Mouse (Mus musculus): ENCODE measurements around the gene Tctn3. TPM values are rescaled to one million over a fixed set of nuclear protein-coding genes. Genes with fewer than 3 reads are reported as not detected.
"Not testable (repeated sequence)": the region's sequence is repeated elsewhere in the genome, so short reads cannot be mapped to it uniquely, and the experiment has no call there.

The Tctn3 gene
- polyA plus RNA-seq, 1 experiment from 2014 or later = 13.9 TPM

DNA sequence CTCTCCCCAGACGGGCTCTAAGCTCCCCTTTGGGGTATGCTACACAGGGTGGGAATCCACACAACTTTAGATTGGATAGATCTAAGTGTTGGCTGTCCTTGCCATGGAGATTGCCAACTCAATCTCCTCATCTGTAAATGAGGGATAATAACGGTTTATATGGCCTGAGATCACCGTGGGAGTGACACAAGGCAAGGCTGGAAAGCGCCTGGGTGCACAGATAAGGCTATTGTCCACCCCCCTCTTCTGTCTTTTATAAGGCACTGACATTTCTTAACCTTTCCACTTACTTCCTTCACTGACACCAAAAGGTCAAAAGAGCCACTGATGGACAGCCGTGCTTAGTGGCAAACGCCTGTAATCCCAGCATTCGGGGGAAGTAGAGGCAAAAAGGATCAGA lies 25.1 kb downstream of the Tctn3 start:
- peak overlapping the region; percentile 89 for H3K4me3 ChIP-seq
- H3K9me3 ChIP-seq = no peaks in the 10 kb centered on the region
- peaks cover 28% of the 10 kb centered on the region for H3K36me3 ChIP-seq
- H3K27me3 ChIP-seq = no peaks in the 10 kb centered on the region
- no peak overlapping the region for H3K27ac ChIP-seq
- 62% methylated on average over 7 of the region's 7 CpGs for WGBS
- H3K9ac ChIP-seq = no peak overlapping the region
- H3K4me1 ChIP-seq = peaks cover 15% of the 10 kb centered on the region; the same call in 1 of the 2 replicates
- peak overlapping the region; percentile 73 for H3K4me2 ChIP-seq
- no peak for ATAC-seq (ENCODE audit: insufficient number of reproducible peaks, low FRiP score, low TSS enrichment, low read depth)

- Histone ChIP-seq H3K36me3 (peaks cover 79% of the 10 kb centered on the region), H3K9me3 (no peaks in the 10 kb centered on the region), H3K4me2 (no peak overlapping the region), H3K4me3 (no peak overlapping the region), H3K27me3 (no peaks in the 10 kb centered on the region), H3K4me1 (peaks cover 3% of the 10 kb centered on the region; the same call in 1 of the 2 replicates), H3K27ac (no peak overlapping the region), H3K9ac (no peak overlapping the region)
- 53% methylated on average over 5 of the region's 5 CpGs for WGBS
- no peak for ATAC-seq (ENCODE audit: insufficient number of reproducible peaks, low FRiP score, low TSS enrichment, low read depth)
Measured at GRCm38 (mm10) chr19:40581662-40582061, 30.4 kb downstream of the Tctn3 start.

GRCm38 (mm10) chr19:40580902-40581301 lies 31.1 kb downstream of the Tctn3 start:
- WGBS = 88% methylated on average over 2 of the region's 2 CpGs
- Histone ChIP-seq H3K27me3 (no peaks in the 10 kb centered on the region), H3K27ac (no peak overlapping the region), H3K36me3 (peaks cover 82% of the 10 kb centered on the region), H3K9me3 (no peaks in the 10 kb centered on the region), H3K4me1 (no peaks in the 10 kb centered on the region), H3K9ac (no peak overlapping the region), H3K4me3 (no peak overlapping the region), H3K4me2 (no peak overlapping the region)
- no peak for ATAC-seq (ENCODE audit: insufficient number of reproducible peaks, low FRiP score, low TSS enrichment, low read depth)

GRCm38 (mm10) chr19:40575438-40575837 lies 36.6 kb downstream of the Tctn3 start:
- no peaks in the 10 kb centered on the region for H3K4me1 ChIP-seq
- ATAC-seq (ENCODE audit: insufficient number of reproducible peaks, low FRiP score, low TSS enrichment, low read depth) = no peak
- H3K9ac ChIP-seq = no peak overlapping the region
- WGBS = 80% methylated on average over 5 of the region's 5 CpGs
- H3K27ac ChIP-seq = no peak overlapping the region
- H3K4me2 ChIP-seq = no peak overlapping the region
- H3K36me3 ChIP-seq = peaks cover 98% of the 10 kb centered on the region
- H3K9me3 ChIP-seq = no peaks in the 10 kb centered on the region
- no peaks in the 10 kb centered on the region for H3K27me3 ChIP-seq
- H3K4me3 ChIP-seq = no peak overlapping the region

DNA sequence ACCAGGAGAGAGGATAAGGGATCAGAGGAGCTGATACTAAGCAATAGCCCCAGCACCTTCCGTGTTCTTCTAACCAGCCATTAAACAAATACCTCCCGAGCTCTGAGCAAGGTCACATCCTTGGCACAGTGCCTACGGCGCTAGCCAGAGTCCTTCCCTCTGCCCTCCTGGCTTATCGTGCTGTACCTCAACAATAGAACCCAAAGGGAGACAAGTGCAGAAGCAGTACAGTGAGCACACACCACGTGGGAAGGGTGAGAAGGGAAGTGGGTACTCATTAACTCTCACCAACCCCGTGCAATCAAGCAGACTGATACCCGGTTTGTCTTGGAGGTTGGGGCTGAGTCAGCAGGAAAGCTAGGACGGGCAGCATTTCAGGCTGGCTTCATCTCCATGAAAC lies 41.3 kb downstream of the Tctn3 start:
- Histone ChIP-seq H3K36me3 (peaks cover 98% of the 10 kb centered on the region), H3K4me3 (no peak overlapping the region), H3K4me2 (no peak overlapping the region), H3K4me1 (no peaks in the 10 kb centered on the region), H3K27me3 (no peaks in the 10 kb centered on the region), H3K9ac (no peak overlapping the region), H3K9me3 (no peaks in the 10 kb centered on the region; the same call in 1 of the 2 replicates), H3K27ac (no peak overlapping the region)
- WGBS = 94% methylated on average over 9 of the region's 9 CpGs
- no peak for ATAC-seq (ENCODE audit: insufficient number of reproducible peaks, low FRiP score, low TSS enrichment, low read depth)

DNA sequence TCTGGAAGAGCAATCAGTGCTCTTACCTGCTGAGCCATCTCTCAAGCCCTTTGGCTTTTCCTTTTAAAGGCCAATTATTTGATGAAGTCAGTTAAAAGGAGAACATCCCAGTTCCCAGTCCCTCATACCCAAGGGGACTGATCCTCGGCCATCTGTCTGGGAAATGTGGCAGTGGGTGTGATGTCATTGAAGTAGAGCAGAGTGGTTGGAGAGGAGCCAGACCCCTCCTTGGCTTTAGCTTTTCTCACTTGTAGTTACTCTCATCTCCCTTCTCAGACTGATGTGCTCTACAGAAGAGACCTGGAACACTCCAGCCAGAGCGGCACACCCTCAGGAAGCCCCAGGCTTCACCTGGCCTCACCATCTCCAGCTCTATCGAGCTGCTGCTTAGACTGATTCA lies 44.4 kb downstream of the Tctn3 start:
- Histone ChIP-seq H3K4me3 (no peak overlapping the region), H3K27me3 (no peaks in the 10 kb centered on the region), H3K4me2 (no peak overlapping the region), H3K27ac (no peak overlapping the region), H3K4me1 (no peaks in the 10 kb centered on the region), H3K9me3 (no peaks in the 10 kb centered on the region; the same call in 1 of the 2 replicates), H3K36me3 (peaks cover 97% of the 10 kb centered on the region), H3K9ac (no peak overlapping the region)
- WGBS = 84% methylated on average over 3 of the region's 3 CpGs
- ATAC-seq (ENCODE audit: insufficient number of reproducible peaks, low FRiP score, low TSS enrichment, low read depth) = no peak

GRCm38 (mm10) chr19:40563880-40564645 lies 48.0 kb downstream of the Tctn3 start:
- peaks cover 72% of the 10 kb centered on the region for H3K36me3 ChIP-seq
- no peak overlapping the region for H3K9ac ChIP-seq
- H3K4me3 ChIP-seq = no peak overlapping the region
- no peaks in the 10 kb centered on the region for H3K4me1 ChIP-seq
- no peak for ATAC-seq (ENCODE audit: insufficient number of reproducible peaks, low FRiP score, low TSS enrichment, low read depth)
- H3K27me3 ChIP-seq = no peaks in the 10 kb centered on the region
- WGBS = 86% methylated on average over 10 of the region's 10 CpGs
- H3K9me3 ChIP-seq = no peaks in the 10 kb centered on the region
- no peak overlapping the region for H3K27ac ChIP-seq
- H3K4me2 ChIP-seq = no peak overlapping the region

DNA sequence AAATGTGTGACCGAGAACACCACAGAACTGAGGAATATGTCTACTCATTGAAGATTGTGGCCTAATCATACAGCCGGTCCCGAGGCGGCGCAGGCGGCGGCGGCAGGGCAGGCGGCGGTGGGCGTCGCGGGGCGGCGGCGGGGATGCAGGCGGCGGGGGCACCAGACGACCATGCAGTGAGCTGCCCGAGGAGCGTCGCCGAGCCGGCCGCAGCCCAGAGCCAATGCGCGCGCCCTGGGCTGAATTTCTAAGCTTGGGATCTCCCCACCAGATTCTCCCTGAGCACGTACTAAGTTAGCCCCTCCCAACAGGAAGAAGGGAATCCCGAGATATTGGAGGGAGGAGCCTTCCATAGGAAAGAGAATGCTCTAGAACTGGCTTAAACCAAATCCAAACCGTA lies 50.5 kb downstream of the Tctn3 start:
- H3K4me1 ChIP-seq; ATAC-seq (ENCODE audit: insufficient number of reproducible peaks, low FRiP score, low TSS enrichment, low read depth); H3K9ac ChIP-seq; H3K27me3 ChIP-seq; H3K9me3 ChIP-seq; H3K27ac ChIP-seq; H3K4me3 ChIP-seq; H3K4me2 ChIP-seq: not testable (repeated sequence)
- H3K36me3 ChIP-seq = peaks cover 66% of the 10 kb centered on the region
- WGBS = 56% methylated on average over 12 of the region's 31 CpGs

GRCm38 (mm10) chr19:40556029-40556428 lies 56.0 kb downstream of the Tctn3 start:
- H3K36me3 ChIP-seq = peaks cover 64% of the 10 kb centered on the region
- 45% methylated on average over 7 of the region's 7 CpGs for WGBS
- ATAC-seq (ENCODE audit: insufficient number of reproducible peaks, low FRiP score, low TSS enrichment, low read depth) = no peak

DNA sequence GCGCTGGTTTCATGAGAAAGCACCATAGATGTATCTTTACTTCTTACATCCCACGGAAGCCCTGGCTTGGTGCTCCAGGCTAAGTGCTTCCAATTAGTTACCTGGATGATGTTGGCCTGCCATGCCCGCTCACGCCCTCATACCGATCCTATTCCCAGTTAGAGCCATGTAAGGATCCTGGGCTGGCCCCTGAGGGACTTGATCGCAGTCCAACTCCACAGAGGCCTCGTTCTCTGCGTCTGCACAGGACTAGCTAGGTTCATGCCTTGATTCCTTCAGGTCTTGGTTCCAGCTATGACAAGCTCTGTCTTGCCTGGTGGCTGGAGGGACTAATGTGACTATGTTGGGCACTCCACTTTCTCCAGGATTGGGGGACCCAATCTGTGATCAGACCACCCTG lies 56.9 kb downstream of the Tctn3 start:
- H3K9me3 ChIP-seq = no peaks in the 10 kb centered on the region
- H3K4me1 ChIP-seq = no peaks in the 10 kb centered on the region
- ATAC-seq (ENCODE audit: insufficient number of reproducible peaks, low FRiP score, low TSS enrichment, low read depth) = no peak
- 86% methylated on average over 8 of the region's 8 CpGs for WGBS
- H3K9ac ChIP-seq = no peak overlapping the region
- H3K27me3 ChIP-seq = no peaks in the 10 kb centered on the region
- no peak overlapping the region for H3K27ac ChIP-seq
- H3K36me3 ChIP-seq = peaks cover 69% of the 10 kb centered on the region
- no peak overlapping the region for H3K4me2 ChIP-seq
- H3K4me3 ChIP-seq = no peak overlapping the region

More at GRCm38 (mm10) chr19:40556029-40556428, 56.0 kb downstream of the Tctn3 start:
- no peak overlapping the region for H3K4me2 ChIP-seq
- H3K9ac ChIP-seq = no peak overlapping the region
- no peaks in the 10 kb centered on the region for H3K27me3 ChIP-seq
- no peaks in the 10 kb centered on the region for H3K4me1 ChIP-seq
- H3K4me3 ChIP-seq = no peak overlapping the region
- no peak overlapping the region for H3K27ac ChIP-seq
- H3K9me3 ChIP-seq = no peaks in the 10 kb centered on the region

DNA sequence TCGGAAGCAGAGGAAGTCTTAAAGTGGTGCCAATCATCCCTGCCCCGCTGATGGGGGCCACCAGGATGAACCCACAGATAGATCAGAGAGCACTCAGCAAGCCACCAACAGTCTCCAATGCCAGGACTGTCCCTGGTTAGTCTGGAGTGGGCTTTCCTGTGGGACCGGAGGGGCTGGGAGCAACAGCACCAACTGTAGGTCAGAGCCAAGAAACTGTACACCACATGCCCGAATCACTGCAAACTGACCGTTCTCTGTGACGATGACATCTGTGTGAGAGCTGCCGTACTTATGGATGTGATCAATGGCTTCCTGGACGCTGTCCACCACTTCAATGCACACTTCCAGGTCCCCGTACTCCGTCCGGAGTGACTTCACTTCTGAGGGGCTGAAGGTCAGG lies 57.7 kb downstream of the Tctn3 start:
- Histone ChIP-seq H3K9ac (no peak overlapping the region), H3K36me3 (peaks cover 69% of the 10 kb centered on the region), H3K27me3 (no peaks in the 10 kb centered on the region), H3K4me3 (no peak overlapping the region), H3K9me3 (no peaks in the 10 kb centered on the region), H3K4me1 (0 out of 2 replicates have a peak, but pooled peaks cover 3% of the 10 kb centered on the region), H3K27ac (no peak overlapping the region), H3K4me2 (no peak overlapping the region)
- WGBS = 89% methylated on average over 11 of the region's 11 CpGs
- ATAC-seq (ENCODE audit: insufficient number of reproducible peaks, low FRiP score, low TSS enrichment, low read depth) = no peak

DNA sequence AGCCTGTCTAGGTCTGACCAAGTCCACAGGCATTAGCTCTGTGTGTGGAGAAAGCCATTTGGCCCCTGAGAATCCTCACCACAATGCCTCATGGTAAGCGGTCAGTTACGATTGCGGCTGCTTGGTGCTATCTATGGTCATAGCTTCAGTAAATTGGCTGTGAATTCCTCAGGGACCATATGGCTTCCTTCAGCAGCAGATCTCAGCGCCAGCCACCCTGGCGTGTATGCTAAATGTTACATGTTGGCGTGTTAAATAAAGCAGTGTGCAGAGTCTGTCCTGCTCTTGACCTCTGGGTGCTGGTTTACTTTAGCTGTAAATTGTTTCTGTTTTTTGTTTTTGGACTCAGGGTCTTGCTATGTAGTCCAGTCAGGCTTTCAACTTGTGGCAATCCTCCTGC lies 58.2 kb downstream of the Tctn3 start:
- H3K9ac ChIP-seq = no peak overlapping the region
- H3K27ac ChIP-seq = no peak overlapping the region
- ATAC-seq (ENCODE audit: insufficient number of reproducible peaks, low FRiP score, low TSS enrichment, low read depth) = no peak
- H3K36me3 ChIP-seq = peaks cover 69% of the 10 kb centered on the region
- H3K4me2 ChIP-seq = no peak overlapping the region
- 87% methylated on average over 6 of the region's 6 CpGs for WGBS
- no peaks in the 10 kb centered on the region for H3K27me3 ChIP-seq
- H3K4me1 ChIP-seq = 0 out of 2 replicates have a peak, but pooled peaks cover 8% of the 10 kb centered on the region
- H3K4me3 ChIP-seq = no peak overlapping the region
- H3K9me3 ChIP-seq = no peaks in the 10 kb centered on the region

Measured in limb, embryonic 15.5 days (tissue).